15 mouse cellular contexts compared by ENCODE assay signal in genomic region chr10:119134797-119135488, GRCm38 (mm10).
DNase-seq lines count a peak whose midpoint lies in the region; ATAC-seq lines count a peak whose summit lies in the region.
"Had no signal": no experiment of that assay in that cellular context is flagged by ENCODE, and none has a peak within 500 bp of the region (broad histone marks: within the 10 kb centered on the region; RNA-seq: fewer than 3 reads in every experiment).

No protein-coding gene starts in this region.

- peak overlapping the region; percentile 34; the same call in 1 of the 2 replicates for H3K4me2 ChIP-seq in heart, embryonic 15.5 days
- H3K4me2 ChIP-seq in midbrain, embryonic 14.5 days (ENCODE audit: low read length), result no peak overlapping the region
- peak overlapping the region; percentile 37 for H3K4me2 ChIP-seq in intestine, embryonic 15.5 days (replicated peaks)
- H3K4me2 ChIP-seq: embryonic facial prominence, embryonic 13.5 days; midbrain, embryonic 15.5 days had no signal

- H3K9me3 ChIP-seq in heart, embryonic 15.5 days (replicated peaks), result no peaks in the 10 kb centered on the region
- H3K9me3 ChIP-seq in midbrain, embryonic 10.5 days (replicated peaks), result no peaks in the 10 kb centered on the region
- no peaks in the 10 kb centered on the region for H3K9me3 ChIP-seq in midbrain, embryonic 14.5 days (ENCODE audit: control insufficient read depth, low read length)
- H3K9me3 ChIP-seq in intestine, embryonic 15.5 days, result no peaks in the 10 kb centered on the region
- H3K9me3 ChIP-seq: embryonic facial prominence, embryonic 13.5 days; midbrain, embryonic 15.5 days; neural tube, embryonic 12.5 days had no signal

- H3K36me3 ChIP-seq in heart, embryonic 15.5 days, result no peaks in the 10 kb centered on the region
- H3K36me3 ChIP-seq in midbrain, embryonic 10.5 days, result no peaks in the 10 kb centered on the region
- no peaks in the 10 kb centered on the region for H3K36me3 ChIP-seq in midbrain, embryonic 14.5 days (ENCODE audit: control insufficient read depth, insufficient read depth, low read length)
- no peaks in the 10 kb centered on the region for H3K36me3 ChIP-seq in intestine, embryonic 15.5 days
- H3K36me3 ChIP-seq: embryonic facial prominence, embryonic 13.5 days; midbrain, embryonic 15.5 days; neural tube, embryonic 12.5 days had no signal

- no peak overlapping the region for H3K4me3 ChIP-seq in heart, embryonic 15.5 days
- H3K4me3 ChIP-seq in midbrain, embryonic 10.5 days, result no peak overlapping the region
- H3K4me3 ChIP-seq in midbrain, embryonic 14.5 days (replicated peaks; ENCODE audit: low read depth, low read length), result no peak overlapping the region
- H3K4me3 ChIP-seq in intestine, embryonic 15.5 days (replicated peaks), result no peak overlapping the region
- H3K4me3 ChIP-seq: embryonic facial prominence, embryonic 13.5 days; midbrain, embryonic 15.5 days; neural tube, embryonic 12.5 days had no signal

- no peak for DNase-seq in heart, postnatal 4 days
- DNase-seq in midbrain, embryonic 10.5 days (ENCODE audit: low spot score), result no peak
- no peak for DNase-seq in midbrain, embryonic 14.5 days
- peak; percentile 55 for DNase-seq in retina, postnatal 1 day
- DNase-seq in ovary, postnatal 10 days (ENCODE audit: low spot score), result no peak
- no peak for DNase-seq in urinary bladder, postnatal 10 days (ENCODE audit: low spot score)
- DNase-seq: adrenal gland, adult 2 months; cerebellum, adult 9-11 months; kidney, postnatal 36 days had no signal

- H3K9ac ChIP-seq in heart, embryonic 15.5 days, result no peak overlapping the region
- H3K9ac ChIP-seq in midbrain, embryonic 14.5 days (replicated peaks; ENCODE audit: low read length), result no peak overlapping the region
- no peak overlapping the region for H3K9ac ChIP-seq in intestine, embryonic 15.5 days
- H3K9ac ChIP-seq: embryonic facial prominence, embryonic 13.5 days; midbrain, embryonic 15.5 days; neural tube, embryonic 12.5 days had no signal

- peaks cover 7% of the 10 kb centered on the region for H3K4me1 ChIP-seq in heart, embryonic 15.5 days (replicated peaks)
- H3K4me1 ChIP-seq in midbrain, embryonic 10.5 days, result peaks cover 27% of the 10 kb centered on the region
- H3K4me1 ChIP-seq in midbrain, embryonic 14.5 days (ENCODE audit: control insufficient read depth, insufficient read depth, low read length), result no peaks in the 10 kb centered on the region
- 0 out of 2 replicates have a peak, but pooled peaks cover 10% of the 10 kb centered on the region for H3K4me1 ChIP-seq in intestine, embryonic 15.5 days (replicated peaks)
- H3K4me1 ChIP-seq: embryonic facial prominence, embryonic 13.5 days; midbrain, embryonic 15.5 days had no signal

- 28% methylated on average over 10 of the region's 10 CpGs for WGBS in heart, embryonic 15.5 days
- WGBS in midbrain, embryonic 10.5 days, result 63% methylated on average over 10 of the region's 10 CpGs
- WGBS in midbrain, embryonic 14.5 days, result 59% methylated on average over 10 of the region's 10 CpGs
- 43% methylated on average over 10 of the region's 10 CpGs for WGBS in intestine, embryonic 15.5 days

- 0 out of 2 replicates have a peak, but pooled peaks have one; percentile 31 for ATAC-seq in heart, embryonic 15.5 days (replicated peaks; ENCODE audit: insufficient number of reproducible peaks, insufficient read depth, low FRiP score, low read depth)
- no peak for ATAC-seq in midbrain, embryonic 14.5 days (ENCODE audit: low FRiP score, low TSS enrichment)
- ATAC-seq in intestine, embryonic 15.5 days, result peak; percentile 71
- ATAC-seq: inflammation-experienced regulatory T-cells, adult 6 months; midbrain, embryonic 15.5 days had no signal

- no peak overlapping the region for H3K27ac ChIP-seq in heart, embryonic 15.5 days
- peak overlapping the region; percentile 33 for H3K27ac ChIP-seq in midbrain, embryonic 10.5 days (replicated peaks)
- no peak overlapping the region for H3K27ac ChIP-seq in midbrain, embryonic 14.5 days (replicated peaks; ENCODE audit: low read depth, low read length)
- no peak overlapping the region for H3K27ac ChIP-seq in intestine, embryonic 15.5 days
- H3K27ac ChIP-seq: embryonic facial prominence, embryonic 13.5 days; midbrain, embryonic 15.5 days; neural tube, embryonic 12.5 days had no signal

- no peaks in the 10 kb centered on the region for H3K27me3 ChIP-seq in heart, embryonic 15.5 days
- no peaks in the 10 kb centered on the region for H3K27me3 ChIP-seq in midbrain, embryonic 10.5 days (ENCODE audit: low read depth, poor library complexity, severe bottlenecking)
- no peaks in the 10 kb centered on the region for H3K27me3 ChIP-seq in midbrain, embryonic 14.5 days (ENCODE audit: control insufficient read depth, insufficient read depth, low read length)
- H3K27me3 ChIP-seq in intestine, embryonic 15.5 days (replicated peaks), result no peaks in the 10 kb centered on the region
- H3K27me3 ChIP-seq: embryonic facial prominence, embryonic 13.5 days; midbrain, embryonic 15.5 days; neural tube, embryonic 12.5 days had no signal
